In the genomic region with DNA sequence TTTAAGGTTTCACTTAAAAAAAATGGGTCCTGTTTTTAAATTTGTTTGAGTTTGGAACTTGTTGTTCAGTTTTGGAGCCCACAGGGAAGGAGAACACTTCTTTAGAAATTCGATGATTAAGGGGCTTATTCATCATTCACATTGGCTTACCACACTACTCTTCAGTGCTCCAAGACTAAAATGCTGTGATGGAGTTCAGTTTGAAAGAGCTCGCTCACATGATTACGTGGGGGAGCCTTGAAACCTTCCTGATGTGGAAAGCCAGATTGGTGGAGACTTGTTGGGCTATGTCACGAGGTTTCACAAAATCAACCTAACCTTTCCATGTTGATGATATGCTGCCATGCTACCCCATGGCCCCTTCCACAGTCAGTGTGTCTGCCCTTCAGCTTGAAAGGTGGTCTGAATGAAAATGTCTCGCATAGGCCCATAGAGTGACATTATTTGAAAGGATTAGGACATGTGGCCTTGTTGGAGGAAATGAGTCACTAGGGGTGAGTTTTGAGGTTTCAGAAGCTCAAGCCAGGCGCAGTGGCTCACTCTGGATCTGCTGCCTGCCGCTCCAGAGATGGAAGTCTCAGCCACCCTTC, we compare ENCODE assay signal across 11 mouse cellular contexts.
DNase-seq lines count a peak whose midpoint lies in the region; TF ChIP-seq lines count a peak whose summit lies in the region.
"Had no signal": no experiment of that assay in that cellular context is flagged by ENCODE, and none has a peak within 500 bp of the region (broad histone marks: within the 10 kb centered on the region; RNA-seq: fewer than 3 reads in every experiment).

No protein-coding gene starts in this region.

- peaks cover 11% of the 10 kb centered on the region for H3K4me1 ChIP-seq in cortical plate, adult 2 months (ENCODE audit: control insufficient read depth, insufficient read depth, low read length)

- no peak overlapping the region for H3K4me3 ChIP-seq in layer of hippocampus, adult 2 months
- no peak overlapping the region for H3K4me3 ChIP-seq in cortical plate, adult 2 months (ENCODE audit: insufficient read depth, low read length)
- H3K4me3 ChIP-seq: embryonic facial prominence, embryonic 12.5 days; forebrain, embryonic 12.5 days had no signal

- no peak for TF ChIP-seq CTCF in layer of hippocampus, adult 2 months (conservative IDR thresholded peaks at IDR 0.05)
- TF ChIP-seq CTCF in cortical plate, adult 2 months (IDR thresholded peaks at IDR 0.05; ENCODE audit: extremely low read depth, insufficient read depth, low read length): no peak

- DNase-seq in heart, adult 18-20 months: peak; percentile 17 to 23
- no peak for DNase-seq in heart, postnatal 4 days
- no peak for DNase-seq in layer of hippocampus, adult 2 months (ENCODE audit: low spot score in 2 of 2)
- no peak for DNase-seq in layer of hippocampus, postnatal 14 days (ENCODE audit: low spot score in 2 of 2)
- DNase-seq in 3134 (ENCODE audit: extremely low read depth, insufficient read length, low spot score): peak; percentile 77
- no peak for DNase-seq in frontal cortex, postnatal 14 days (ENCODE audit: low spot score in 2 of 2)
- DNase-seq in adrenal gland, adult 2 months: no peak
- DNase-seq: cerebellum, postnatal 14 days had no signal

- no peak for TF ChIP-seq POLR2A in cortical plate, adult 2 months (IDR thresholded peaks at IDR 0.05; ENCODE audit: extremely low read depth, insufficient read depth, low read length)

- H3K27ac ChIP-seq in layer of hippocampus, adult 2 months: peak overlapping the region; percentile 82
- peak overlapping the region; percentile 18 for H3K27ac ChIP-seq in cortical plate, adult 2 months (ENCODE audit: insufficient read depth, low read length)
- H3K27ac ChIP-seq: embryonic facial prominence, embryonic 12.5 days; forebrain, embryonic 12.5 days had no signal

Comparison
In these comparisons a context has a peak if more than half of its experiments do, and no peak if none do; other contexts are left out.
1. DNase-seq: peak in heart, adult 18-20 months (2 of 2) and 3134 (single experiment); none in heart, postnatal 4 days (single experiment), layer of hippocampus, adult 2 months (0 of 2), layer of hippocampus, postnatal 14 days (0 of 2), frontal cortex, postnatal 14 days (0 of 2) and adrenal gland, adult 2 months (single experiment).